Mouse (Mus musculus) adrenal gland, postnatal 25 days (tissue): ENCODE data around the gene Nek9. TPM values are rescaled to one million over a fixed set of nuclear protein-coding genes. Genes with fewer than 3 reads are reported as not detected.

Experiments
- DNase-seq: peaks from one replicate; pipeline ENCODE4 v3.0.0; 2021; ENCODE audit warnings: mixed read lengths
- total RNA-seq: library from RNA; stranded (reverse); gene quantifications from 2 replicates; pipeline ENCODE4 v1.2.3, GENCODE M21; 2021

The Nek9 gene
- total RNA-seq, 1 experiment from 2014 or later: 94.0 TPM

DNA sequence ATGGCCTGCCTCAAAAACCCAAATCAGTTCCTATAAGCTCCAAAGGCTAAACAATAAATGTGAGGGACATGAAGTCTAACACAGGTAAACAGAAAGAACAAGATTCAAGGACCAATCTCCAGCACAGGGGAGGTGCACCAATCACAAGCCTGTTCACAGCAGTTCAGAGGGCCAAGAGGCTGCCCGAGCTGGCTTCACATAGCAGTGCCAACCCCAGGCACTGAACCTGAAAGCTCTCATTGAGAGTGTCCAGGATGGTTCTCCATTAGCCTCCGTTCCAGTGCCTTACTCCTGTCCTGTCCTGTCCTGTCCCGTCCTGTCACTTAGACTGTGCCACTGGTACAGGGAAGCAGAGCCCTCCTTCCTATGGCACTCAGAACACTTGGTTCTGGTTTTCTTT is 8.0 kb upstream of the Nek9 start:
- no peak for DNase-seq

DNA sequence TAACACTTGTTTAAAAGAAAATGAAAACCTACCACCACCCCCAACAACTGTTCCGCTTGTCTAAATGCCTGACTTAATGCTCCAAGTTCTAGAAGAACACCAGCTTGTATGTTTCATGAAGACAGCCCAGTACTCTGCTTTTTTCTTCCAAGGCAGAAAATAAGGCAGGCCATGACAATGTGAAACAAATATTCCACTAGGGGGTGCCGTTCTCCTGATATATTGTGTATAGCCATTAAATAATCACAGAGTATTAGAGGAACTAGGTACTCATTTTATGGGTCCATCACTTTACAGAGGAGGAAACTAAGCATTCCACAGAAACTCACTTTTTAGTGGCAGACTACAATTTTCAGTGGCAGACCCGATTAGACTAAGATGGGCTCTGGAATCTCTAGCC is 7.2 kb upstream of the Nek9 start:
- DNase-seq: no peak

GRCm38 (mm10) chr12:85345559-85345958 is 6.4 kb upstream of the Nek9 start:
- no peak for DNase-seq

DNA sequence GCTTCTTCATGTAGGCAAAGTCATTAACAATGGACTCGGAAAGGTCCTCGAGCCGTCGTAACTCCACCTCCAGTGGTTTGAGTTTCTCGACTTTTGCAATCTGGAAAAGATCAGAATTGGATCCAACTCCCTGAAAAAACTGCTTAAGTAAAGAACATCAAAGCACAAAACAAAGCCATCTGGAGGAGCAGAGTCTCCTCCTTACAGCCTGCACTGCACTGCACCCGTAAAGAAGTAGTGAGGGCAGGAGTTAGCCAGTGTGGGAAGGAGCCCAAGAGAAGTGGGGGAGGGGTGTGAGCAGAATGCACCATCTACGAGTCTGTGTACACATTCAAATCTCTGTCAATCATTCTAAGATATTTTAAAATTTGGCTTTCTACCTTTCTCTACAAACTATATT is 5.1 kb upstream of the Nek9 start:
- DNase-seq: no peak

GRCm38 (mm10) chr12:85342310-85342709 is 3.1 kb upstream of the Nek9 start:
- DNase-seq: no peak

GRCm38 (mm10) chr12:85341131-85341530 is 2.0 kb upstream of the Nek9 start:
- no peak for DNase-seq

DNA sequence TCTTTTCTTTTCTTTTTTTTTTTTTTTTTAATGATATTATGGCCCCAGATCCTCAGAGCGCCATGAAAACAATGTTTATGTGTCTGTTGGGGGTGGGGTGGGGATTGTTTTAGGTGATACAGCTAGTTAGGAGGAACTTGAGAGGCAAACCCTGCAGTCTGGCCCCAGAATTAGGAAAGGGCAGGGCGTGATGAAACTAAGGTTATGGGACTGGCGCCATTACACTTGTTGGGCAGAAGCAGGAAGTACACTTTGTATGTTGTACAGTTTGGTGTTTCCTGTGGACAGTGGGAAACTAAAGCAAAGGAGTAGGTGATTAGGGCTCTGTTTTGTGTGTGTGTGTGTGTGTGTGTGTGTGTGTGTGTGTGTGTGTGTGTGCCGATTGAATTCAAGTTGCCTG is 785 bp upstream of the Nek9 start:
- DNase-seq: no peak

GRCm38 (mm10) chr12:85338815-85339214 is 347 bp downstream of the Nek9 start:
- DNase-seq: peak; percentile 54

DNA sequence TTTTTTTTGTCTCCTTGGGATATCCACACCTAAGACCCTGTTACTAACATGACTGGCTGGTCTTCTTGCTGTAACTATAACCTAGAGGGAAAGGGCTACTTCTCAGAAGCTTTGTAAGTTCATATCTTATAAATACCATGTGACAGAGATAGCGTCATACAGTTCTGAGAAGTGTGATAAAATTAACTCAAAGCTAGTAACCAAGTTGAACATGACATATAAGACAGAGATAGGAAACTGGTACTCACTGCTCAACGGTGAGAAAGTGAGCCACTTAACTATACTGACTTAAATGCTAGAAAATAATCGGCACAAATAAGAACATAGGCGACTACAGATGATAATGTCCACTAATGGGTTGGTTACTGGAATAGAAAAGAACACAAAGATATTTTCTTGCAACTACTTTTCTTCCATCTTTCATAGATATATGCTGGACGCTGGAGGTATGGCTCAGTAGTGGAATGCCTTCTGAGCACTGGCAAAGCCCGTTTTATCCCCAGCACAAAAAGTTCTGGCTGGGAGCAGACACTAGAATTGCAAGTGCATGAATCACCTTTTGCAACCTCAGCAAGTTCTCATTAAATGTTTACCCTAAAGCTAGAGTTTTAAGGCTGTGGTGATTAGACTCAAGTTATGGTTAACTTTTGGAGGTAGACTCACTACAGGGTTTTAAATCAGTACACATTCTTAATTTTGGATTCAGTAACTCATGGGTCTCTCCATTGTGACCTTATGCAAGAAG is 1.4 kb downstream of the Nek9 start:
- DNase-seq: no peak

DNA sequence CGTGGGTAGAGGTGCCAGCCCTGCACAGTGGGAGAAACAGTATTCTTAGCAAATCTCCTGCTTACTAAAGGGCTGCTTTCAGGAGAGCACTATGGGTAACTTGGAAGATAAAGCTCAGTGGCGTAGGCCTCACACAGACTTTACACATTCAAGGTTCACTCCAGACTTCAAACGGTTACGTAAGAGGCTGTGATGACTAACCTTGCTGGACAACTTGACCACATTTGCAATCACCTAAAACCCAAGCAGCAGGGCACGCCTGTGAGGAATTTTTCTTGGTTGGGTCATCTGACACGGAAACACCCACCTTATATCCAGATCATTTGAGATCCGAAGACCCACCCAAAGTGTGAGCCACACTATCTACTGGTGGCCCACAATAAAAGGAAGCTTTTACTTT is 9.0 kb downstream of the Nek9 start:
- no peak for DNase-seq

DNA sequence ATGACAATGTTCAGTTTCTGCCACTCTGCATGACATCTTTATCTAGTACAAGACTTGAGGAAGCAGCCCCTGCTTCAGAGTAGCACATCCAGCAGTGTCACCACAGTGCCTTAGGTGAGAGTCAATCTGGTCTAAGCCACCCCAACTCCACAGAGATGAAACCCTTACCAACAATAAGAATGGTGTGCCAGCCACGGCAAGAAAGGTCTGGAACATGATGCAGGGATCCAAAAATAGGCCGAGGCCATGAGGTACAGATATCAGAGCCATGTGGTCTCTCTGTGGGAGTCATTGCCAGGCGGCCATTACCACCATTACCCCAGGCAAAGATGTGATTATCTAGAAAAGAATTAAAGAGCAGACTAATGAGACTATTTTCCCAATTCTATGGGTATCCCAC is 30.5 kb downstream of the Nek9 start:
- DNase-seq: no peak

DNA sequence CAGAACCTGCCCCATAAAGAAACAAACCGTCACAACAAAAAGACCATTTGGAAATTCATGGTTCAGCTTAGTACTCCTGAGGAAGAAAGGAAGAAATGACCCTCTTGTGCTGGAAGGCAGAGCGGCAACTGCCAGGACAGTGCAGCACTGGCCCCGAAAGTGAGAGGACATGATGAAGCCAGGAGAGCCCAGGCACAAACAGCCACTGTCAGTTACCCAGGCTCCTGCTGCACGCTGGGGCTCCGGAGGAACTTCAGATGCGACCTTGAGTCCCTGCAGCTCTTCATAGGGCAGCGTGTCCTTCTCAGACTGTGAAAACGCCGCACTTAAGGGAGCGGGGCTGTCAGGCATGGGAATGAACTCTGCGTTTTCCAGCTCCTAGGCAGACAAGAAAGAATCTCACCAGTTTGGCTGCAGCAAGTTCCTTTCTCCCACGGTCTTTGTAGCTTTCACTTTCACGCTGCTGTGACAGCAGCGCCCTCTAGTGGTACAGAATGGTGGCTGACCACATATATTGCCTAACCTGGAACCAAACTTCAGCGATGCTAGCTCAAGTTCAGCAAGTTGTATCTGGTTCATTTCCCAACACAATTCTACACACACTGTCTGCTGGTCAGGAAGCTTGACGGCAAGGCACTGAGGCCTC is 33.8 kb downstream of the Nek9 start:
- peak; percentile 81 for DNase-seq

- DNase-seq: no peak
These were observed 34.4 kb downstream of the Nek9 start for GRCm38 (mm10) chr12:85304725-85305124.

DNA sequence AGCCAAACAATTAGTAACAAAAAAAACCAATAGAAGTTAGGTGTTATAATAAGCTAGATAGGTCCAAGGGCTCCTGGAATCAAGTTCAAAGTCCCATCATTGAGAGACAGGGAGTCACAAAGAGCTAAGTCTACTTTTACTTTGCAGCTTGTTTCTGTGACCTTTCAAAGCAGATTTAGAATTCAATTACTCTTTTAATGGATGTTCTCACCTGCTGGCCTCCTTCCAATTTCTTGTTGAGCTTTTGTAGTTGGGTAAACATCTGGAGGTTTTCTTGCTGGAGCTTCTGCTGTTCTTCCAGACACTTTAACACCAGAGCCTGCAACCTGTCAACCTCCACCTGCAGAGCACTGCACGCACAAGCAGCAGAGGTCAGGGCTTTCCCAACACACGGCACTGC is 35.9 kb downstream of the Nek9 start:
- no peak for DNase-seq

GRCm38 (mm10) chr12:85298835-85299180 is 40.4 kb downstream of the Nek9 start:
- DNase-seq: no peak

DNA sequence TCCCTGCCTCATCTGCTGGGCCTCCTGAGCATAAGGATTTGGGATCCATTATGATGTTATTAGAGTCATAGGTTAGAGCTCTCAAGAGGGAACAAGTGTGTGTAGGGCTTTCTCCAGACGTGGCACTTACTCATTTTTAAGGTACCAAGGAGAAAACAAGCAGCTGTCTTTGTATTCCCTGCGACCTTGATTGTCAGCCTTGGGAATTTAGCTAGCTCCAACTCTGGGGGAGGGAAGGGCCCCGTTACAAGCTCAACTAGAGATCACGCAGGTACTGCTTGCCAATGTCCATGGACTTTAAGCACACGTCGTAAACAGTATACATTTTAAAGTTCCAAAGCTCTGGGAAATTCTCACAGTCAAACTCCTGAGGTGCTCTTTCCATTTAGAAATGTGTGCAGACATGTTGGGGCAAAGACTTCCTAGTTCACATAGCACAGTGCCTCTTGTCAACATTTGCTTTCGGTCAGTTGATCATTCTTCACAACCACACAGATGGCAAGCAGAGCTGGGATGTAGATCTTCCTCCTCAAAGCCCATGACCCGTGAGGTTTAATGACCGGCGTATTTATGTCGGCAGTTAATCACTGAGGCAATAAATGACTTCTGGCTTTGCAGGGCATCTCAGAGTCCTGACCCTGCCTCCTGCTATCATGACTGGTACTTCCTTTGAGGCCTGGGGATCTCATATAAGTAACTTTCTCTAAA is 40.9 kb downstream of the Nek9 start:
- DNase-seq: no peak

DNA sequence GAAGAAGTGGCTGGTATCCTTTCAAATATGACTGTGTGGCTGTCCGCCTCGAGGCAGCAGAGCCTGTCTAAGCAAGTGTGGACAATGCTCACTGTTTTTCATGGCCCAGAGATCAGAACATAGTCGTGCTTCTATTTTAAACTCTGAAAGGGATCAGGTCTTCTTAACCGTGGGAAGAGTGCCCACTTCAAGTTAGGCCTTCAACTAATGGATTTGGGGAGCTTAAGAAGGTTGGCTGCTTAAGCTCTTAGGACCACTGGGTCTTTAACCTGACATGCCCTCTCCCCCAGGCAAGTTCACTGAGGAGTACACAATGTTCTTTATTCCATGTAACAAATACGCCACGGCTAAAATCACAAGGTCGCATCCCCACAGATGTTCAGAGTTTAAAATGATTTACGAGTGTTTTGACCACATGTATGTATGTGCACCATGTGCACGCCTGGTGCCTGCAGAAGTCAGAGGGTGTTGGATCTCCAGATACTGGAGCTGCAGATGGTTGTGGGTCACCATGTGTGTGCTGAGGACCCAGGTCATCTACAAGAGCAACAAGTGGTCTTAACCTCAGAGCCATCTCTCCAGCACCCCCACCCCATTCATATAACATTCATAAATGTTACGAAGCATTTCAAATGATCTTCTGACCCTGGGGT is 41.7 kb downstream of the Nek9 start:
- no peak for DNase-seq

- no peak for DNase-seq
These were observed 42.2 kb downstream of the Nek9 start for GRCm38 (mm10) chr12:85296915-85297314.

DNA sequence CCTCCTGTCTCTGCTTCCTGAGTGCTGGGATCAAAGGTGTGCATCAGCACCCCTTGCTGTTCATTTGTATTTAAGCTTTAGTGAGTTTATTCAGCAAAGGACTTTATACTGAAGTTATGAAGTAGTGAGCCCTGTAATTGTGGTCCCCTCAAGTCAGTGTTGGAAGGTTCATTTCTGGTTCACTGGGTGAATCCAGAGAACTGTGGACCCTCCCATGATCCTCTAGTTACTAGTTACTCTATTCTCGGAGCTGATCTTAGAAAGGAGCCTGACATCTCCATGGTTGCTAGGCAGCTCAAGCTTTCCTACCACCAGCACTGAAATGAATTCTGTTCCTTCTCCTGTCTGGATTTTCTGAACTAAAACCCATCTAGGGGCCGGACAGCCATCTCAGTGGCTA is 43.7 kb downstream of the Nek9 start:
- no peak for DNase-seq

- no peak for DNase-seq
These were observed 46.3 kb downstream of the Nek9 start for GRCm38 (mm10) chr12:85292906-85293305.

- DNase-seq: no peak
These were observed 46.9 kb downstream of the Nek9 start for GRCm38 (mm10) chr12:85292288-85292687.

DNA sequence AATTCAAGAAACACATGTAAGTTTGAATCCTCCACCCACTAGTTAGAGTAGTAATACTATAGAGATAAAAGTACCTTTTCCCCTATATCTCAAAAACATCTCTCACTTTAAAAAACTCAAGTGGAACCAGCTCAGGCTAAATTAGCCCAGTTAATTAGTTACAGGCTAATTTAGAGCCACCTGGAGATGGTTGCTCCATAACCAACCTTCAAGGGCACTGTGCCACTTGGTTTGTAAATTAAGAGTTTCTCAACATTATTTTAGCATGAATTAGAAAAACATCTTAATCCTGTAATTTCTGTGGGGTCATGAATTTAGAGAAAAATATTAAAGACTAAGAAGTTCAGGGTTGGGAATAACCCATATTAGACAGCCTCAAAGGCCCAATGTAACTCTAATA is 47.6 kb downstream of the Nek9 start:
- no peak for DNase-seq

GRCm38 (mm10) chr12:85290633-85291032 is 48.5 kb downstream of the Nek9 start:
- no peak for DNase-seq
